Mouse (Mus musculus): Measurements from ENCODE around the gene Gm45213. TPM values are rescaled to one million over a fixed set of nuclear protein-coding genes. Genes with fewer than 3 reads are reported as not detected.
"Not testable (repeated sequence)": the region's sequence is repeated elsewhere in the genome, so short reads cannot be mapped to it uniquely, and the experiment has no call there.

Gene Gm45213
- total RNA-seq, 2 experiments from 2014 or later: not detected

- DNase-seq: no peak
Measured at GRCm38 (mm10) chr7:66048446-66049230, 5.2 kb downstream of the Gm45213 start.

GRCm38 (mm10) chr7:66053946-66054483 lies 10.6 kb downstream of the Gm45213 start:
- DNase-seq: no peak

- not testable (repeated sequence) for DNase-seq
Measured at GRCm38 (mm10) chr7:66055356-66055755, 12.0 kb downstream of the Gm45213 start.

- DNase-seq: no peak
Measured at GRCm38 (mm10) chr7:66058703-66059102, 15.3 kb downstream of the Gm45213 start, which contains the start of gene Snrpa1. Snrpa1 (plus strand) TSS chr7:66059003.

GRCm38 (mm10) chr7:66060066-66060956 lies 16.9 kb downstream of the Gm45213 start:
- peak; percentile 94 for DNase-seq

GRCm38 (mm10) chr7:66061057-66061456 lies 17.7 kb downstream of the Gm45213 start:
- DNase-seq: no peak

- no peak for DNase-seq
Measured at GRCm38 (mm10) chr7:66076411-66076810, 33.0 kb downstream of the Gm45213 start.

- peak; percentile 98 for DNase-seq
Measured at GRCm38 (mm10) chr7:66079364-66080230, 36.2 kb downstream of the Gm45213 start, which contains the start of gene Selenos. Selenos (plus strand) TSS chr7:66079649.

GRCm38 (mm10) chr7:66080231-66080613 lies 36.8 kb downstream of the Gm45213 start:
- DNase-seq: no peak

GRCm38 (mm10) chr7:66083757-66084156 lies 40.4 kb downstream of the Gm45213 start:
- no peak for DNase-seq

GRCm38 (mm10) chr7:66084546-66084945 lies 41.1 kb downstream of the Gm45213 start:
- no peak for DNase-seq

GRCm38 (mm10) chr7:66087652-66088051 lies 44.2 kb downstream of the Gm45213 start:
- DNase-seq: no peak

GRCm38 (mm10) chr7:66088077-66088476 lies 44.7 kb downstream of the Gm45213 start:
- DNase-seq: no peak

- DNase-seq: no peak
Measured at GRCm38 (mm10) chr7:66090676-66091190, 47.3 kb downstream of the Gm45213 start.

- no peak for DNase-seq
Measured at GRCm38 (mm10) chr7:66091553-66091952, 48.2 kb downstream of the Gm45213 start.

GRCm38 (mm10) chr7:66092656-66093055 lies 49.3 kb downstream of the Gm45213 start:
- DNase-seq: no peak

- peak; percentile 43 for DNase-seq
Measured at GRCm38 (mm10) chr7:66094141-66094540, 50.7 kb downstream of the Gm45213 start.

GRCm38 (mm10) chr7:66098803-66099202 lies 55.4 kb downstream of the Gm45213 start:
- DNase-seq: no peak

GRCm38 (mm10) chr7:66101866-66102265 lies 58.5 kb downstream of the Gm45213 start:
- peak; percentile 43 for DNase-seq

GRCm38 (mm10) chr7:66104531-66104930 lies 61.1 kb downstream of the Gm45213 start:
- no peak for DNase-seq

GRCm38 (mm10) chr7:66105771-66106170 lies 62.4 kb downstream of the Gm45213 start:
- DNase-seq: no peak

Measured in adrenal gland, postnatal 10 days (tissue).